Mouse (Mus musculus) ovary, postnatal 36 days (tissue): ENCODE results near the gene Mpped2.

Experiments
- DNase-seq: peaks from one replicate; pipeline ENCODE4 v3.0.0; 2022; ENCODE audit warnings: low spot score, mixed read lengths

Mpped2 gene

DNA sequence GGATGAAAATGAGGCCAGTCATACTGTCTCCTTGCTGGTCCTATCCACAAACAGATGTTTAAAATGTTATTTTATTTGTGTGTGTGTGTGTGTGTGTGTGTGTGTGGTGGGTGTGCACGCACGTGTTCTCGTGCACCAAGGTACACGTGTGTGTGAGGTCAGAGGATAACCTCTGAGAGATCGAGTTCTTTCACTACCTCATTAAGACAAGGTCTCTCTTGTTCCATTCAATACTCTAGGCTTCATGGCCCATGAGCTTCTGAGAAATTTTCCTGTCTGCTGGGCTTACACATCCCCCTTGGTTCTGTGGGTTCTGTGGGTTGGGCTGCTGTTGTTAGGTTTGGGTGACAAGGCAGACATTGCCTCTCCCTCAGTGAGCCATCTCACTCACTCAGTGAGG lies 12.6 kb downstream of the Mpped2 start:
- no peak for DNase-seq

DNA sequence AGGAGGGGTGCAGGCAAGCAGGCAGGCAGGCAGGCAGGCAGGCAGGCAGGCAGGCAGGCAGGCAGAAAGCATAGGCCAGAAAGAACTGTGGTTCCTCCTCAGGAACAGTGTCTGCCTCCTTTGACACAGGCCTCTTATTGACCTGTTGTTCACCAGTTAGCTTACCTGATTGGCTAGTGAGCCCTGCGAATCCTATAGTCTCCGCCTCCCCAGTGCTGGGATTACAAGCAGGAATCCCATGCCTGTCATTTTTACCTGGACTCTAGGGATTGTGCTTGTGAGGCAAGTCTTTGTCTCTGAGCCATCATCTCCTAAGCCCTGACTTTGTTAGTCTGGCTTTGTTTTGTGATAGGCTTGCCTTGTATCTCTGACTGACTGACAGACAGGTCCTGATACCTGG lies 14.1 kb downstream of the Mpped2 start:
- DNase-seq: no peak

DNA sequence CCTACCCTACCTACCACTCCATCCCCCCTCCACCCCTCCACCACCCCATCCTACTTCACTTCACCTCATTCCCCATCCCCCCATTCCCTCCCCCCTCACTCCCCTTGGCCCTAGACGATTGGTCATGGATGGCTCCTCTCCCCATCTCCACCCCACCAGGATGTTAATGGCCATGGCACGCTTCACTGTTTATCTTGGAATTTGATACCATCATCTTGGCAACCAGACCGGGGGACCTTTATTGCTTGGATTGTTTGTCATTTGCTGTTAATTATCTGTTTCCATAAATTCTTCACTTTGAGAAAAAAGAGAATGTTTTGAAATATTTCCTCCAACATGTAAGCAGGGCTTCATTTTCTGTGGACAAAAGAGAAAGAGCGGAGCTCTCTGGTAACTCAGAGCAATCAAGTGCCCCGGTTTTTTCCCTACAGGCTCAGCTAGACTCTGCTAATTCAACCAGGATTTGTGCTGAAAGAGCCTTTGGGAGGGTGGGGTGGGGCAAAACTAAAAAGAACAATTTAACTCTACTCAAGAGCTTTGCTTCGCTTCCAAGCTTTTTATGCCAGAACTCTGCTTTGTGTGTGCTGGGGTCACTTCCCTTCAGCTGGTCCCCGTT lies 17.9 kb downstream of the Mpped2 start:
- DNase-seq: no peak

DNA sequence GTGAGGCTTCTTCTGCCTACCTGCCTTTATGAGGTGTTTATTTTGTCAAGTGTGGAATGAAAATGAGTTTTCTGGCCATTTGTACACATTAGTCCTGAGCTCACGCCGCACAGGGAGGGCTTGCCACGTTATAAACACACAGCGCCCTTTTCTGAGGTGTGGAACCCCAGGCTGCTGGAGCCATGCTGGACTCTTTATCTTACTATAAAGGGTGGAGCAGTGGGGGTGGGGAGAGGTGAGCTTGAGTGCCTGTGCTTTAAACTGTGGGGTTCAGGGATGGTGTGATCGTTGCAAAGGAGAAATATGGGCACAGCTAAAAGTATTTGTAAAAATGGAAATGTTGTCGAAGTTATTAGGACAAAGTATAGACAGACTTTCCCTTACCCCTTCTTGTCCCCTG lies 18.4 kb downstream of the Mpped2 start:
- no peak for DNase-seq

DNA sequence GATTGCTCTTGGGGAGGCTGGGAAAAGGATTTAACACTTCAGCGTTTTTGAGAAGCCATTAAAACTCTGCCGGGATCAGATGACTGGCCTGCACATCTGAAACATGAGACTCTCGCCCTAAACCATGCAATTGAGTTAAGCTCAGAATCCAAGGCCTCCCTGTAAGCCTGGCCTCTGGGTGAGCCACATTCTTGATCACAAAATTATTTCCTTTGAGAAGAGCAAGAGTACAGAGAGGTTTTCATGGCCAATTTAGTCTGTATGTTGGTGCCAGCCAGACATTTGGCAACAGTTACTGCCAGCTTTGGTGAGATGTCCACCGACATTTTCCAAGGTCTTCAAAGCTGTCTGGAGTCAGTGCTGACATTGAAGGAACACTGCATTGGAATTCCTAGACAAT lies 20.1 kb downstream of the Mpped2 start:
- DNase-seq: no peak

DNA sequence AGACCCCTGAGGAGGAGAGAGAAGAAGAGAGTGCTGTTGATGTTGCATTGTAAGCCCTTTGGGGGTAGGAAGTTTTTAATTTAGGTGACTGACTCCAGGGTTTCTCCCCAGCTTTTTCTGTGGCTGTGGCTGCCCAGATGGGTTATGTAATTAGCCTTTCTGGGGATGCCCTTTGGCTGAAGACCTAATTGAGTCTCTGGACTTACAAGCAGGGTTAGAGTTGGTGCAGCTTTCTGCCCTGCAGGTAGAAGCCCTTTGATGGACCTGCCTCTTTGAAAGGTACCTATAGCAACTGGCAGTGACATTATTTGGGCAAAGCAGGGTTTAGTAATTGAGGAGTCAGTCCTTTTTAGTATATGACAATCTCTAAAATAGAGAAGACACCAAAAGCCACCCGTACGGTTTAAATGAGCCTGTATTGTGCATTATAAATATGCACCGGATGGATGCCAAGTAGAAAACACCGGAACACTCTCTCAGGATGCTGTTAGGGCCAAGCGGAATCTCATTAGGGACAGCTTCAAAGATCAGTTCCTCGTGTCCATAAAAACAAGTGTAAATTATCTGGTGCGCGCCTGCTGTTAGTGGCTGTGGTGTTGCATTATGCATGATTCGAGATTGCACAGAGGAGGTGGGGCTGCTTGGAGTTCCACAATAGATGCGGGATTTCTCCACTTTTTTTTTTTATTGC lies 22.8 kb downstream of the Mpped2 start:
- DNase-seq: no peak

GRCm38 (mm10) chr2:106716365-106716717 lies 23.3 kb downstream of the Mpped2 start:
- DNase-seq: no peak

- DNase-seq: no peak
Measured at GRCm38 (mm10) chr2:106718888-106719287, 25.8 kb downstream of the Mpped2 start.

DNA sequence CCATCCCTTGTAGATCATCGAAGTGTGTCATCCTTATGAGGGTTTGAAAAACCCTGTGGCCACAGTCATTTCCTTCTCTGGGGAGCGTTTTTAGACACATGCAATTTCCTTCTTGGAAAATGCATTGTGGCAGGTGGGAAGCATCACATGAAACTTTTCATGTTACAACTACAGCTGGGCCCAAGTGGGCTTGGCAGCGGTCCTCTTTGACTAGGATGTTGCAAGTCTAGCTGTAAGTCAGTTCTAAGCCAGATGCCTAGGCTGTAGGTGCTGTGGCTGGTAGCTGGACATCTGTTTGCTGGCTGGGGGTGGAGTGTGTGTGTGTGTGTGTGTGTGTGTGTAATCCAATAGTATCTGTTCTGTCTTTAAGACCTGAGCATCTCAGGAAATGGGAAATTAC lies 26.4 kb downstream of the Mpped2 start:
- DNase-seq: no peak

DNA sequence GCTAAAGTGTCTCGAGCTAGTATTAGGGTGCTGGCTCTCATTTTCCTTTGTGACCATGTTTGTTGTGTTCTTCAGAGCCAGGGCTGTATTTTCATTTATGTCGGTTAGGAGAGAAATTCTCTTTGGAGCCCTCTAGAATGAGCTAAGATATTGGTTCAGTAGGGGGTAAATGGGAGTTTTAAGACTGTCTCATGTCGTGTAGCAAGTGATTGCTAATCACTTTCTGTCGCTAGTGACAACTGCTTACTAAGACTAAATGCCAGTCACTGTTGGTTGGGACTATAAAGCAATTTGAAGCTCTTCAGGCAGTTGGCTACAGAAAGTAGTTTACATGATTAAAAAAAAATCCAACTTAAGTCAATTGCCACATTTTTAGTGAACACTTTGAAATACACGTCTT lies 27.6 kb downstream of the Mpped2 start:
- DNase-seq: no peak

DNA sequence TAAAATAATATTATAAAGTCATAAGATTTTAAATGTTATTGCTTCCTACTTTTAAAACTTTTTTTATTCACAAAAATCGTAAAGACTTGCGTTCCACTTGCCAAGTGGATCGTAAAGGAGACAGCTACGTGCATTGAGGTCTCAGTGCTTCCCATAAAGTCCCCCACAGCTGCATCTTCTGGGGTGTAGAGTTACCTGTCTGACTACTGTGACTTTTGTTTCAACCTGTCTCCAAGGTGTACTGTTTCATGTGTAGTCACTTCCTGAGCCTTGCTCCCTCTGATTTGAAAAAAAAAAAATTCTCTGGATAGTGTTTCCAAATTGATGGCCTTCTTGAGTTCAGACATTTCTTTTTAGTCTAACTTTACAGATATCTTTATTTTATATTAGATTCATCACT lies 29.0 kb downstream of the Mpped2 start:
- no peak for DNase-seq

- DNase-seq: no peak
Measured at GRCm38 (mm10) chr2:106729951-106730564, 37.0 kb downstream of the Mpped2 start.

DNA sequence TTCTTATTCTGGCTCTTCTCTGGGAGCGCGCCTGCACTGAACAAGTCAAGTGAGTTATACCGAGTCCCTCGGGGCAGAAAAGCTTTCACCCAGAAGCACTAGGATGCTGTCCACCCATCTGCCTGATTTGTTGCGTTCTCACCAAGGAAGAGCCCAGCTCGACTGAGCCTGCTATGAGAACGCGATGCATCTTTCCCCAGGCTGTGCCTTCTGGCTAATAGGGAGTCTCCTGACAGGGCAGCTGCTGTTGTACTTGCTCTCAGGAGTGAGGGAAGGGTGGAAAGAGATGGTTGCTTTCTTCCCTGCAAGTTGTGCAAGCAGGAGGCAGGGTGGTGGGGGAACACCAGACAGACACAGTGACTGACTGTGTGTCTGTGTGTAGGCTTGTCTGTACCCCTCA lies 37.5 kb downstream of the Mpped2 start:
- no peak for DNase-seq

DNA sequence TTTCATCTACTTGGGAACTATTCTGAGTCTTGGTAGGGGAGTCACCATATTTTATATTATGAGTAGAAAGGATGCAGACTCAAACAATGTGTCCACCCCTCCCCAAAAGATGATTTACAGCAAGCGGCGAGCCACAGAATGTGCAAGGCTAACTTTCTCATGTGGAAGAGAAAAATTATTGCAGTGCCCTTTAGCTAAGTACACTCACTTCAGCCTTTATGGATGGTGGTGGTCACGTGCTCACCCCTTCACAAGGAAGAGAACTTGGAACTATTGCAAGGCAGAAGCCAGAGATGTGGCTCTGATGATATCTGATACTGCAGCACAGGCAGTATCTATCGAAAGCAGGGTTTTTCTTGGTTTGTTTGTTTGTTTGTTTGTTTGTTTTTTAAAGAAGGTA lies 38.4 kb downstream of the Mpped2 start:
- no peak for DNase-seq

- DNase-seq: no peak
Measured at GRCm38 (mm10) chr2:106732171-106732570, 39.1 kb downstream of the Mpped2 start.

GRCm38 (mm10) chr2:106733396-106733795 lies 40.3 kb downstream of the Mpped2 start:
- no peak for DNase-seq

GRCm38 (mm10) chr2:106734004-106734403 lies 40.9 kb downstream of the Mpped2 start:
- no peak for DNase-seq

DNA sequence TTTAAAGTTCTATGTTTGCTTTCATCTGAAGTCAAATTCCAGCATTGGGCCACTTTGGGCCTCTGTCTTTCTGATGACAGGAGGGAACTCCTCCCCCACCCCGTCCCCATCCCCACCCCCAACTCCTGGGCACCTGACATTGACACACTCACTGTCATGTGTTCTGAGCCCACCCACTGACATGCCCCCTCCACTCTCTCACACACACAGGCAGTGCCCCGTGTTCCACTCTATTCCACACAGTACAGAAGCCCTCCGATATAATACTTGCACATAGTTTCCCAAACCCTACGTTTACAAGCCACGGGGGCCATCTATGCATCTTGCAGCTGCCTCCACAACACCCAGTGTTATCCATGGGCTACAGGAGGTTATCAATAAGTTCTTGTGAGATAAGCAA lies 42.1 kb downstream of the Mpped2 start:
- no peak for DNase-seq

DNA sequence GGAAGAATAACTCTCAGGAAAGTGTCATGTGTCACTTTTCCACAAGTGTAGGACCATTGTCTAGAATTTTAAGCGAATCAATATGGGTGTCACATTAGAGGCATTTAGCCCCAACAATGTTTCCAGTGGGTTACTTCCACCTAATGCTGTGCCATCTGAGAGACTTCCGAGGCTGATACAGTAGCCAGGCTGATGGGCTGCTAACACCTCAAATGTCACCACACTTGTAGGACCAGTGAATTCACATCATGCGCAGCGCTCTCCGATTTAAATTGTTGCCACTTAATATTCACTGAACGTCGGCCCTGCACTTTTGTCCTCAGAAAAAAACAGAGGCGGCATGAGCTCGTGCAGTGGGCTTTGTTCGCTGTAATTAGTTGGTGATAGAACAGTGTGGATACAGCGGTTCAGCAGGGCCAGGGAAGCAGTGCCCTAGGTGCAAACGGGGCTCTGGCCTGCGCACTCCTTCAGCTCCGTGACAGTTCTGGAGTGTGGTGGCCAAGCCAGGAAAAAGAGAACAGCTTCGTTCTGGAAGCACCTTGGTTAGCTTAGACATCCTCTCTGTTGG lies 42.8 kb downstream of the Mpped2 start:
- DNase-seq: no peak

GRCm38 (mm10) chr2:106738951-106739350 lies 45.9 kb downstream of the Mpped2 start:
- DNase-seq: no peak

- DNase-seq: no peak
Measured at GRCm38 (mm10) chr2:106744086-106744485, 51.0 kb downstream of the Mpped2 start.

GRCm38 (mm10) chr2:106744601-106745000 lies 51.5 kb downstream of the Mpped2 start:
- DNase-seq: no peak

DNA sequence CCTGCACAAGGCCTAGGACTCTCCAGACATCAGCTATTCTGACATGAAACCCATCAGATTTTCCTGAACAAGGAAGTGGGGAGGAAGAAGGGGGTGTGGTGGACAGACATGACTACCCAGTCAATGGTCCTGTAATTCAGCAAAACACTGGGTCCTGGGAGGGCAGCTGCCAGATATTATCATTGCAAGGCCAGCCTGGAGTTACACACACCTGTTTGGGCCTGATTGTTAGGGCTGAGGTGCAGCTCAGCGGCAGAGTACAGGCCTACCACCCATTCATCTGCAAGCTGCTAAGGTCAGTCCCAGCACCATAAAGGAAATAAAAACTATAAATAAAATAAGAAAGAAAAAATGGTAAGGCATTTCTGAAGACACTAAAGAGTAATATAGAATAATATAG lies 52.3 kb downstream of the Mpped2 start:
- no peak for DNase-seq
